Mouse (Mus musculus) hindbrain, embryonic 15.5 days (tissue): ENCODE measurements around the gene Galp. TPM values are rescaled to one million over a fixed set of nuclear protein-coding genes. Genes with fewer than 3 reads are reported as not detected.
A peak's percentile ranks its signal among the peaks of the same experiment; 100 is the strongest.

Experiments
- ATAC-seq: fragments of 200-750 bp; cut with Nextera tagmentation; 2 replicates; pipeline ENCODE4 v1.8.0; 2017; ENCODE audit warnings: low read depth, moderate number of reproducible peaks, moderate TSS enrichment; ENCODE audit not compliant: low FRiP score
- H3K27ac ChIP-seq: fragments of 300-500 bp; sonication (generic); replicated peaks from 2 replicates; pipeline ENCODE4 v1.5.1; 2015; ENCODE audit warnings: mild to moderate bottlenecking, inconsistent platforms
- H3K27me3 ChIP-seq: fragments of 300-500 bp; sonication (generic); 2 replicates; pipeline ENCODE4 v1.6.1; 2015; ENCODE audit warnings: control low read depth, inconsistent platforms
- H3K36me3 ChIP-seq: fragments of 300-500 bp; sonication (generic); 2 replicates; pipeline ENCODE4 v1.6.1; 2015; ENCODE audit warnings: control low read depth, inconsistent platforms
- H3K4me1 ChIP-seq: fragments of 300-500 bp; sonication (generic); replicated peaks from 2 replicates; pipeline ENCODE4 v1.6.1; 2015; ENCODE audit warnings: control low read depth, inconsistent platforms
- H3K4me2 ChIP-seq: fragments of 300-500 bp; sonication (generic); 2 replicates; pipeline ENCODE4 v1.6.1; 2015; ENCODE audit warnings: moderate library complexity, mild to moderate bottlenecking, inconsistent platforms
- H3K4me3 ChIP-seq: fragments of 300-500 bp; sonication (generic); 2 replicates; pipeline ENCODE4 v1.5.1; 2015; ENCODE audit warnings: mild to moderate bottlenecking, inconsistent platforms
- H3K9ac ChIP-seq: fragments of 300-500 bp; sonication (generic); 2 replicates; pipeline ENCODE4 v1.6.1; 2015; ENCODE audit warnings: inconsistent platforms
- H3K9me3 ChIP-seq: fragments of 300-500 bp; sonication (generic); 2 replicates; pipeline ENCODE4 v1.6.1; 2016; ENCODE audit warnings: control low read depth, inconsistent platforms
- WGBS: fragments of 180-500 bp; shearing (Covaris S2); methylation state at CpG from one replicate; pipeline ENCODE4 v1.1.7; 2015; 5-methylcytosine and 5-hydroxymethylcytosine counted together
- polyA plus RNA-seq: library from polyadenylated mRNA; unstranded; fragments of >200 nt; fragmentation: Nextera tagmentation; extraction: Ambion mirVana; gene quantifications from 2 replicates; pipeline ENCODE4 v1.2.1, GENCODE M21; 2015

The Galp gene
- polyA plus RNA-seq = not detected in 2 replicates

- H3K9me3 ChIP-seq = no peaks in the 10 kb centered on the region
- 67% methylated on average over 3 of the region's 3 CpGs for WGBS
- no peaks in the 10 kb centered on the region for H3K36me3 ChIP-seq
- H3K27ac ChIP-seq = no peak within 1 kb of the TSS
- no peak within 1 kb of the TSS for H3K4me3 ChIP-seq
- no peaks in the 10 kb centered on the region for H3K4me1 ChIP-seq
- no peak within 1 kb of the TSS for H3K4me2 ChIP-seq
- H3K9ac ChIP-seq = no peak within 1 kb of the TSS
- ATAC-seq = no peak
- no peaks in the 10 kb centered on the region for H3K27me3 ChIP-seq
Measured at GRCm38 (mm10) chr7:6196790-6197189, at the start of gene Galp. Galp (plus strand) TSS chr7:6197090.

GRCm38 (mm10) chr7:6147688-6148087 lies 49.2 kb upstream of the Galp start:
- H3K4me2 ChIP-seq = no peak overlapping the region
- no peak overlapping the region for H3K4me3 ChIP-seq
- no peak for ATAC-seq
- peaks cover 53% of the 10 kb centered on the region for H3K4me1 ChIP-seq
- no peaks in the 10 kb centered on the region for H3K27me3 ChIP-seq
- H3K36me3 ChIP-seq = no peaks in the 10 kb centered on the region
- H3K9me3 ChIP-seq = no peaks in the 10 kb centered on the region
- no peak overlapping the region for H3K9ac ChIP-seq
- H3K27ac ChIP-seq = no peak overlapping the region
- WGBS = 85% methylated on average over 5 of the region's 5 CpGs

DNA sequence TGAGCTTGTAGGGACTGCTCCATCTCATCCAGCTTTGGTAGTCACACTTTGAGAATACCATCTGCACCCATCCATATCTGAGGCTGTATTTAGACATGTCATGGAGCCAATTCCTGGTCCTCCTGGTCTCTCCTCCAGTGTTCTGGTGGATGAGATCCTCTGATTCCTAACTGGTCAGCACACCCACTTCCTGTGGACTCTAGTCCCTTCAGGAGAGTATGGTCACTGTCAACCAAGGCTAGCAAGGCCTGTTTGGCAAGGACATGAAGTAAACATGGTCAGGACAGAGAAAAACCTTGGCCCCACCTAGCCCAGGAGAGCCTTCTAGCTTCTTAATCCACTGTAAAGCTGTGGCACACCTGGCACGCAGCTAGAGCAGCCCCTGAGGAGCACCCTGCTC lies 45.6 kb upstream of the Galp start:
- Histone ChIP-seq H3K4me3 (no peak overlapping the region), H3K36me3 (no peaks in the 10 kb centered on the region), H3K9ac (no peak overlapping the region), H3K27me3 (no peaks in the 10 kb centered on the region), H3K9me3 (no peaks in the 10 kb centered on the region), H3K4me2 (no peak overlapping the region), H3K27ac (no peak overlapping the region), H3K4me1 (peaks cover 49% of the 10 kb centered on the region)
- 93% methylated on average over 1 of the region's 1 CpGs for WGBS
- ATAC-seq = no peak

DNA sequence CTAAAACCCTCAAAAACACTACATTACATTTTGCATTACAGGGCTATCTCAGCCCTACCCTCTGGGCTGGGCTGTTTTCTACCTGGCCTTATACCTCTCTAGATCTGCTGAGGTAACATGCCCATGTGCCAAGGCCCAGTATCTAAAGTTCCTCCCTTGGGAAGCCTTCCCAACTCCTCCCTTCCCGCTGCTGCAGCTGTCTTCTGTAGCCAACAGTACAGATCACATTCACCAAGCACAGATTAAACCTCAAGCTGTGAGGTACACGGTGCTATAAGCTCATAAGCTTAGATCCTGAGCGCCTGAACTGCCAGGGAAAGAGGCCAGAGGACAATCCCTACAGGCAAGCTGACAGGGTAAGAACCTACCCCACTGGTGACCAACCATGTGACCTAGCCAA lies 44.9 kb upstream of the Galp start:
- no peak overlapping the region for H3K4me3 ChIP-seq
- no peaks in the 10 kb centered on the region for H3K9me3 ChIP-seq
- H3K4me1 ChIP-seq = peaks cover 48% of the 10 kb centered on the region
- H3K36me3 ChIP-seq = no peaks in the 10 kb centered on the region
- H3K4me2 ChIP-seq = no peak overlapping the region
- WGBS = 81% methylated on average over 3 of the region's 3 CpGs
- no peak overlapping the region for H3K9ac ChIP-seq
- no peak for ATAC-seq
- no peak overlapping the region for H3K27ac ChIP-seq
- H3K27me3 ChIP-seq = no peaks in the 10 kb centered on the region

- ATAC-seq = no peak
- Histone ChIP-seq H3K27me3 (no peaks in the 10 kb centered on the region), H3K36me3 (no peaks in the 10 kb centered on the region), H3K27ac (no peak overlapping the region), H3K9ac (no peak overlapping the region), H3K9me3 (no peaks in the 10 kb centered on the region), H3K4me1 (peaks cover 44% of the 10 kb centered on the region), H3K4me3 (no peak overlapping the region), H3K4me2 (no peak overlapping the region)
- WGBS = 93% methylated on average over 3 of the region's 3 CpGs
Measured at GRCm38 (mm10) chr7:6153131-6153530, 43.8 kb upstream of the Galp start.

DNA sequence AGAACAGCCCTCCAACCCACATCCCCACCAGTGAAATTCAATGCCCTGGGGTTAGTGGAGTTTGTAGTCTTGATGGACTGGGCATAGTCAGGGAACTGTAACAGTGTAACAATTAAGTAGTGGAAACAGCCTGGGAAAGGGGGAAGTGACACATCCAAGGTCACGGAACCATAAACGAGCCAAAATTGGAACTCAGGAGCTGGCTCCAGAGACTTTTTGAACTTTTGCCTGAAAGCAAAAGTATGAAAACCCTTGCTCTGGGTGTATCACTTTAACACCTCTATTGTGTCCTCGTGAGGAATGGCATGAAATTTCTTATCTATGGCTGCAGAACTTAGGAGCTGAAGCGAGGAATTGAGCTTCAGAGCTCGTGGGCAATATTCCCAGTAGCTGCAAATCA lies 42.7 kb upstream of the Galp start:
- 87% methylated on average over 5 of the region's 5 CpGs for WGBS
- no peak for ATAC-seq
- Histone ChIP-seq H3K4me2 (peak overlapping the region; percentile 91), H3K4me3 (peak overlapping the region; percentile 67), H3K9ac (no peak overlapping the region), H3K27me3 (no peaks in the 10 kb centered on the region), H3K4me1 (peaks cover 34% of the 10 kb centered on the region), H3K9me3 (no peaks in the 10 kb centered on the region), H3K27ac (no peak overlapping the region), H3K36me3 (no peaks in the 10 kb centered on the region)

DNA sequence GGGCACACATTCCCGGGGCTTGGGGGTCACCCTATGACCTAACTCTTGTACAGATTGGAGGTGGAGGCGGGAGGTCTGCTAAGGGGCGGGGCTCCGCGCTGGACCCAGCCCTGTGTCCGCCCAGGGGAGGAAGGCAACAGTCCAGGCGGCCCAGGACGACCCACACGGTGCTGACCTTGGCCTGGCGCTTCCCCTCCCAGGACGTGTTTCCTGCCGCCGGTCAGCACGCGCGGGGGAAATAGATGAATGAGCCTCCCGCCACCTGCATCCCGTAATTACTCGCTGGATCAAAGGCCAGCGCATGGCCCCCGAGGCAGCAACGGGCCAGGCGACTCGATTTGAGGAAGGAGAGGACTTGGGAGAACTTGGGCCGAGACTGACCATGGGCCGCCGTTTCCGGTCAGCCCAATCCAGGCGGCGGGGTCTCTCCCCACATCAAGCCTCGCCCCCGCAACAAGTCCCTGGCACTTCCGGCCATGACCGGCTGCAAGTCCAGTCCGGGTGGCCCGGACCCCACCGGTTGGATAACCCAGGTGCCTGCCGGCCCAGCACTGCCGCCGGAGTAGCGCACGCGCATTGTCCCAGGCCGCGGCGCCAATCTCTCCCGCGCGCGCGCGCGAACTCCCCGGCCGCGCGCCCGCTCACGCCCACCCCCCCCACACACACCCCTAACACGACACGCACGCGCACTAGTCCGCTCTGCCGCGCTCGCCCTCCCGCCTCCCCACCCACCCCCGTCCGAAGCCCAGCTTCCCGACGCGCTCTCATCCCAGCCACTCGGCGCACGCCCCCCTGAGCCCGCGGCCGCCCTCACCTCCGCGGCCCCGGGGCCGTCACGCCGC lies 41.6 kb upstream of the Galp start:
- Histone ChIP-seq H3K27me3 (no peaks in the 10 kb centered on the region), H3K9ac (peak overlapping the region; percentile 78), H3K36me3 (no peaks in the 10 kb centered on the region), H3K27ac (peak overlapping the region; percentile 98), H3K4me2 (peak overlapping the region; percentile 91), H3K4me3 (peak overlapping the region; percentile 67), H3K9me3 (no peaks in the 10 kb centered on the region), H3K4me1 (peaks cover 31% of the 10 kb centered on the region)
- ATAC-seq = peak; percentile 73
- WGBS = 1% methylated on average over 69 of the region's 85 CpGs

- Histone ChIP-seq H3K9ac (peak within 1 kb of the TSS; percentile 78), H3K4me1 (peaks cover 31% of the 10 kb centered on the region), H3K4me2 (peak within 1 kb of the TSS; percentile 91), H3K9me3 (no peaks in the 10 kb centered on the region), H3K27me3 (no peaks in the 10 kb centered on the region), H3K4me3 (peak within 1 kb of the TSS; percentile 67), H3K27ac (peak within 1 kb of the TSS; percentile 98), H3K36me3 (no peaks in the 10 kb centered on the region)
- peak; percentile 97 for ATAC-seq
- 1% methylated on average over 41 of the region's 54 CpGs for WGBS
Measured at GRCm38 (mm10) chr7:6155901-6156411, 40.9 kb upstream of the Galp start, which contains the start of gene Zfp787. Zfp787 (minus strand) TSS chr7:6155997.

DNA sequence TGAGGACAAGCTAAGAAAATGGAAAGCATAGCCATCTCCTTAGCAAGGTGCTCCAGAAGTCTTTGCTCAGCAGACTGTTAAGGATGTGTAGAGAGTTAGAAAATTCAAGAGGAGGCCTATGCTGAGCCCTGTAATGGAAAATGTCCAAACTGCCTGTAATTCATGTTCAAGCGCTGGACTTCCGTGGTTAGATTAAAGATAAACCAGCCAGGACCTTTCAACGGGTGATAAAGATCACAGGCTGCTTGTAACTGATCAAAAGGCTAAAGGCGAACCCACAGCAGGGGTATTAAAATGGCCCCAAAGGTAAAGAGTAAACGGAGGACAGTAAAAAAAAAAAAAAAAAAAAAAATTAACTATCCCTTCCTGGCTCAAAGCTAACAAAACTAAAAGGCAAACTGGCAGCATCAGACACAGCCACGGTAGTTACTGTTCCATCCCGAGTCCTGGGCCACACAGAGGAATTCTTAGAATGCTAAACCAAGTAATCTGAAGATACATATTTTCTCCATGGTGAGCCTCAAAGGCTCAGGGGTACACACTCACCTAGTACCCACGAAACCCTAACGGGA lies 39.9 kb upstream of the Galp start:
- no peak overlapping the region for H3K27ac ChIP-seq
- peak overlapping the region; percentile 78 for H3K9ac ChIP-seq
- H3K4me3 ChIP-seq = peak overlapping the region; percentile 67; the same call in 1 of the 2 replicates
- H3K27me3 ChIP-seq = no peaks in the 10 kb centered on the region
- 77% methylated on average over 9 of the region's 9 CpGs for WGBS
- no peaks in the 10 kb centered on the region for H3K9me3 ChIP-seq
- H3K36me3 ChIP-seq = no peaks in the 10 kb centered on the region
- H3K4me1 ChIP-seq = peaks cover 31% of the 10 kb centered on the region
- no peak for ATAC-seq
- peak overlapping the region; percentile 57 for H3K4me2 ChIP-seq

DNA sequence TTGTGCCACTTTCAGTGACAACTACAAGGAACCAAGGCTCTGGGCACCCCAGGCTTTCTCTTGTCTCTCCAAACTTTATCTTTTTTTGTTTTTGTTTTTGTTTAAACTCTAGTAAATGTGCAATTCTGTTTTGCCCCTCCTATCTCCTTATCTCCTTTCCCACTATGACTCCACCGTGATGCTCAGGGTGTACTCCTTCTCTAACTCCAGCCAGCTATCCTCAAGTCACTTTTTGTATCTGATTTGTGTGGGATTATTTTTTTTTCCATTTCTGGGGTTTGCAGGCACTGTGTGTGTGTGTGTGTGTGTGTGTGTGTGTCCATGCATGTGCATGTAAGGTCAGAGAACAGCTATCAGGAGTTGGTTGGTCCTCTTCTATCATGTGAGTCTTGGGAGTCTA lies 39.4 kb upstream of the Galp start:
- ATAC-seq = no peak
- Histone ChIP-seq H3K27me3 (no peaks in the 10 kb centered on the region), H3K4me3 (no peak overlapping the region), H3K4me1 (peaks cover 29% of the 10 kb centered on the region), H3K9ac (no peak overlapping the region), H3K4me2 (no peak overlapping the region), H3K9me3 (no peaks in the 10 kb centered on the region), H3K27ac (no peak overlapping the region), H3K36me3 (no peaks in the 10 kb centered on the region)
- 89% methylated on average over 1 of the region's 1 CpGs for WGBS

DNA sequence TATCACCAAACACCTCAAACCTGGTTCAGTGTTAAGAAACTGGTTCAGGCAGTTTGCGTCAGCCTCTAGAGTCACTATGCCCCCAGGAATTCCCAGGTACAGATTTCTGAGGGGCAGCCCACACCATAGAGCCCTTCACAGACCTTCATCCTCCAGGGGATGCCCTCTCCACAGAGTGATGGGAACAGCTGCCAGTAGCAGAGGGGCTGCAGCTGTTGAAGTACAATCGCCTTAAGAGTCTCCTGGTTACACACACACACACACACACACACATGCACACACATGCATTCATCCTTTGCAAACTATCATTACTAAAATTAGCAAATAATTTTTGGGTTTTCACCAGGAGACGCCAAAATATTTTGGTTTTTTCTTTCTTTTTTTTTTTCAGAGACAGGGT lies 37.3 kb upstream of the Galp start:
- WGBS = 88% methylated on average over 3 of the region's 3 CpGs
- no peak for ATAC-seq

GRCm38 (mm10) chr7:6161541-6161940 lies 35.3 kb upstream of the Galp start:
- H3K4me1 ChIP-seq = peaks cover 6% of the 10 kb centered on the region
- no peak overlapping the region for H3K9ac ChIP-seq
- WGBS = 62% methylated on average over 3 of the region's 3 CpGs
- no peaks in the 10 kb centered on the region for H3K27me3 ChIP-seq
- no peak for ATAC-seq
- no peak overlapping the region for H3K4me2 ChIP-seq
- no peaks in the 10 kb centered on the region for H3K36me3 ChIP-seq
- no peaks in the 10 kb centered on the region for H3K9me3 ChIP-seq
- no peak overlapping the region for H3K4me3 ChIP-seq
- H3K27ac ChIP-seq = no peak overlapping the region

More for the DNA sequence above, 37.3 kb upstream of the Galp start:
- H3K9me3 ChIP-seq = no peaks in the 10 kb centered on the region
- H3K4me3 ChIP-seq = no peak overlapping the region
- no peak overlapping the region for H3K9ac ChIP-seq
- H3K4me1 ChIP-seq = peaks cover 11% of the 10 kb centered on the region
- H3K4me2 ChIP-seq = no peak overlapping the region
- no peaks in the 10 kb centered on the region for H3K27me3 ChIP-seq
- no peaks in the 10 kb centered on the region for H3K36me3 ChIP-seq
- no peak overlapping the region for H3K27ac ChIP-seq
